Mouse (Mus musculus): ENCODE data around the gene 4430402I18Rik.

DNA sequence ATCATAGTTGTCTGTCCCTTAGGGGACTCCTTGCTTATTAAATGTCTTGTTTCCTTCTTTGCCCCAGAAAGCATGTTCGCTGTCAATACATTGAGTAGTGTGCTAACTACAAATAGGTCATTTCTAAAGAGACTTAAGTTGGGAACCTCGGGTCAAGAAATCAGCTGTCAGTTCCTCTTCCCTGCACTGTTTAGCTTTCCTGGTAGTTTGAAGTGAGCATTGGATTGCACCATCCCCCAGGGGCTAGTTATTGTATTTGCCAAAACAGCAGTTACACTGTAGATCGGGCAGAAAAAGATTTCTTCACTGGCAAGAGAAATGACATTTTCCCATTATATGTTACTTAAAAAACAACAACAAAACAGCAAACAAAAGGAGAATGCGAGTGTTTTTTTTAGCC lies 578 bp upstream of the 4430402I18Rik start:
- TF ChIP-seq ZNF384 (IDR thresholded peaks at IDR 0.05; ENCODE audit: low read depth, low read length): no peak
- TF ChIP-seq CHD2 (IDR thresholded peaks at IDR 0.05; ENCODE audit: low read depth, low read length): no peak
- TF ChIP-seq MAFK (IDR thresholded peaks at IDR 0.05; ENCODE audit: insufficient read depth, low read depth, low read length): no peak

Measured in ES-E14 (cell line).